Mouse (Mus musculus) layer of hippocampus, adult 18-20 months (tissue): ENCODE measurements around the gene Ddx42. TPM values are rescaled to one million over a fixed set of nuclear protein-coding genes. Genes with fewer than 3 reads are reported as not detected.
A peak's percentile ranks its signal among the peaks of the same experiment; 100 is the strongest.
"Not testable (repeated sequence)": the region's sequence is repeated elsewhere in the genome, so short reads cannot be mapped to it uniquely, and the experiment has no call there.

ENCODE experiments used
- DNase-seq, 2 experiments: peaks; one replicate each; pipeline ENCODE4 v3.0.0; 2022; ENCODE audit warnings: low spot score in 2 of 2
- total RNA-seq, 2 experiments: library from RNA; stranded (reverse); gene quantifications; 2 replicates each; pipeline ENCODE4 v1.2.3; 2021

The Ddx42 gene
- total RNA-seq, 2 experiments from 2014 or later, result 65.8 to 68.2 TPM

- DNase-seq, result no peak
These were observed 16.0 kb upstream of the Ddx42 start for GRCm38 (mm10) chr11:106200756-106201155.

GRCm38 (mm10) chr11:106201337-106202122 lies 15.2 kb upstream of the Ddx42 start:
- DNase-seq, result no peak

- no peak for DNase-seq
These were observed 14.6 kb upstream of the Ddx42 start, which contains the start of gene Strada for GRCm38 (mm10) chr11:106202123-106202465. Gene Strada (minus strand): TSS chr11:106202168.

- peak in 1 of 2 experiments; percentile 43 for DNase-seq
These were observed 4.0 kb upstream of the Ddx42 start for GRCm38 (mm10) chr11:106212771-106213170.

- no peak for DNase-seq
These were observed 1.9 kb upstream of the Ddx42 start for GRCm38 (mm10) chr11:106214856-106215255.

GRCm38 (mm10) chr11:106215450-106215859 lies 1.3 kb upstream of the Ddx42 start:
- DNase-seq, result no peak

- peak; percentile 97 to 99 for DNase-seq
These were observed 598 bp upstream of the Ddx42 start, which contains the start of gene Ccdc47 for GRCm38 (mm10) chr11:106215927-106216729. Gene Ccdc47 (minus strand): TSS chr11:106216344.

GRCm38 (mm10) chr11:106220603-106221002 lies 3.9 kb downstream of the Ddx42 start:
- no peak for DNase-seq

GRCm38 (mm10) chr11:106233978-106234377 lies 17.3 kb downstream of the Ddx42 start:
- DNase-seq, result not testable (repeated sequence)

- no peak for DNase-seq
These were observed 30.1 kb downstream of the Ddx42 start for GRCm38 (mm10) chr11:106246834-106247233.

GRCm38 (mm10) chr11:106249326-106249725 lies 32.6 kb downstream of the Ddx42 start:
- no peak for DNase-seq

GRCm38 (mm10) chr11:106254767-106255166 lies 38.0 kb downstream of the Ddx42 start:
- DNase-seq, result no peak

GRCm38 (mm10) chr11:106255174-106255573 lies 38.4 kb downstream of the Ddx42 start:
- no peak for DNase-seq

GRCm38 (mm10) chr11:106255685-106256451 lies 39.1 kb downstream of the Ddx42 start, which contains the start of the genes Ftsj3 and Psmc5:
Gene Ftsj3 (minus strand): TSS chr11:106256079.
Gene Psmc5 (plus strand): TSS chr11:106256154.
- peak; percentile 95 to 99 for DNase-seq

- no peak for DNase-seq
These were observed 40.0 kb downstream of the Ddx42 start for GRCm38 (mm10) chr11:106256775-106257174.

GRCm38 (mm10) chr11:106260826-106261450 lies 44.2 kb downstream of the Ddx42 start:
- DNase-seq, result no peak

GRCm38 (mm10) chr11:106263963-106264362 lies 47.2 kb downstream of the Ddx42 start:
- DNase-seq, result no peak

GRCm38 (mm10) chr11:106264988-106265387 lies 48.3 kb downstream of the Ddx42 start:
- no peak for DNase-seq

- DNase-seq, result no peak
These were observed 48.8 kb downstream of the Ddx42 start for GRCm38 (mm10) chr11:106265570-106265969.

GRCm38 (mm10) chr11:106266431-106266830 lies 49.7 kb downstream of the Ddx42 start:
- no peak for DNase-seq
